Comparison of ENCODE assay signal across 8 mouse cellular contexts in the genomic region with DNA sequence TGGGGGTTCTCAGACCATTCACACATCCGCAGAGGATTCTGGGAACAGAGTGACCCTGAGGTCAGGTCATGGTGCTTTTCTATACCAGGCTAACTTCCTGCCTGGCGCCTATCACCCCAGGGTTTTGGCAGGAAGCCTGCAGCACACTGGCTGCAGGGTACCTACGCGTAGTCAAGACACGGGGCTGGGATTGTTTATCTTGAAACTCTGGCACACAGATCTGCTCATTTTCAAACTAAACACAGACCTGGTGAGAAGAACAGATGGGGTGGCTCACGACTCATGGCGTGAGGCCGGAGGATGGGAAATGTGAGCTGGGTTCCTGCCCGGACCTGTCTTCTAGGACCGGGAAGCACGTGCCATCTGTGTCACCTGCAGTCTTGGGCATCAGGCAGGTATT. TPM values are rescaled to one million over a fixed set of nuclear protein-coding genes. Genes with fewer than 3 reads are reported as not detected.
A peak's percentile ranks its signal among the peaks of the same experiment; 100 is the strongest.
DNase-seq lines count a peak whose midpoint lies in the region; ATAC-seq lines count a peak whose summit lies in the region.

No protein-coding gene starts in this region.

- no peak overlapping the region for H3K4me2 ChIP-seq in embryonic facial prominence, embryonic 15.5 days (replicated peaks)
- H3K4me2 ChIP-seq in hindbrain, embryonic 13.5 days: no peak overlapping the region
- H3K4me2 ChIP-seq in stomach, embryonic 14.5 days (replicated peaks; ENCODE audit: low read depth, low read length): no peak overlapping the region

- H3K9me3 ChIP-seq in embryonic facial prominence, embryonic 15.5 days (replicated peaks): no peaks in the 10 kb centered on the region
- H3K9me3 ChIP-seq in hindbrain, embryonic 13.5 days: no peaks in the 10 kb centered on the region
- no peaks in the 10 kb centered on the region for H3K9me3 ChIP-seq in stomach, embryonic 14.5 days (ENCODE audit: control insufficient read depth, low read depth, low read length)

- no peak for ATAC-seq in embryonic facial prominence, embryonic 15.5 days (ENCODE audit: insufficient number of reproducible peaks, low FRiP score, low TSS enrichment, low read depth)
- ATAC-seq in hindbrain, embryonic 13.5 days (ENCODE audit: low FRiP score): peak; percentile 11; the same call in 1 of the 2 replicates
- peak; percentile 31; the same call in 1 of the 2 replicates for ATAC-seq in stomach, embryonic 14.5 days (ENCODE audit: insufficient number of reproducible peaks, insufficient read depth, low FRiP score, low read depth)

- H3K4me3 ChIP-seq in embryonic facial prominence, embryonic 15.5 days (replicated peaks): no peak overlapping the region
- H3K4me3 ChIP-seq in hindbrain, embryonic 13.5 days: no peak overlapping the region
- H3K4me3 ChIP-seq in stomach, embryonic 14.5 days (ENCODE audit: low read depth, low read length): no peak overlapping the region

- WGBS in embryonic facial prominence, embryonic 15.5 days: 18% methylated on average over 11 of the region's 11 CpGs
- 50% methylated on average over 11 of the region's 11 CpGs for WGBS in hindbrain, embryonic 13.5 days
- 15% methylated on average over 11 of the region's 11 CpGs for WGBS in stomach, embryonic 14.5 days

- H3K9ac ChIP-seq in embryonic facial prominence, embryonic 15.5 days: no peak overlapping the region
- no peak overlapping the region for H3K9ac ChIP-seq in hindbrain, embryonic 13.5 days
- no peak overlapping the region for H3K9ac ChIP-seq in stomach, embryonic 14.5 days (replicated peaks; ENCODE audit: low read depth, low read length)

- peaks cover 43% of the 10 kb centered on the region for H3K4me1 ChIP-seq in embryonic facial prominence, embryonic 15.5 days
- H3K4me1 ChIP-seq in hindbrain, embryonic 13.5 days (replicated peaks): peaks cover 40% of the 10 kb centered on the region
- H3K4me1 ChIP-seq in stomach, embryonic 14.5 days (ENCODE audit: control insufficient read depth, insufficient read depth, low read length): peaks cover 25% of the 10 kb centered on the region

- peak; percentile 25 for DNase-seq in adrenal gland, postnatal 25 days
- no peak for DNase-seq in adrenal gland, adult 8-10 months
- peak; percentile 55 for DNase-seq in adipocyte (ENCODE audit: low spot score)
- DNase-seq in lung, postnatal 10 days: peak; percentile 84
- DNase-seq in adrenal gland, adult 18-20 months (ENCODE audit: low spot score in 2 of 2): no peak

- no peaks in the 10 kb centered on the region for H3K27me3 ChIP-seq in embryonic facial prominence, embryonic 15.5 days
- H3K27me3 ChIP-seq in hindbrain, embryonic 13.5 days: no peaks in the 10 kb centered on the region
- no peaks in the 10 kb centered on the region for H3K27me3 ChIP-seq in stomach, embryonic 14.5 days (ENCODE audit: control insufficient read depth, insufficient read depth, low read length)

- H3K36me3 ChIP-seq in embryonic facial prominence, embryonic 15.5 days: 0 out of 2 replicates have a peak, but pooled peaks cover 8% of the 10 kb centered on the region
- H3K36me3 ChIP-seq in hindbrain, embryonic 13.5 days: peaks cover 7% of the 10 kb centered on the region
- H3K36me3 ChIP-seq in stomach, embryonic 14.5 days (ENCODE audit: control insufficient read depth, insufficient read depth, low read length): no peaks in the 10 kb centered on the region

- peak overlapping the region; percentile 71 for H3K27ac ChIP-seq in embryonic facial prominence, embryonic 15.5 days (replicated peaks)
- peak overlapping the region; percentile 78 for H3K27ac ChIP-seq in hindbrain, embryonic 13.5 days
- H3K27ac ChIP-seq in stomach, embryonic 14.5 days (ENCODE audit: low read length): peak overlapping the region; percentile 71

RNA-seq across cellular contexts. Expression of gene Rasa3, which starts 52.5 kb away (rescaled TPM):
- total RNA-seq in adrenal gland, postnatal 25 days (2021): 39.2 and 63.9 TPM in 2 replicates
- 10 to 100 TPM; 27.8 to 46.6 (median 33.1) TPM for total RNA-seq in adrenal gland, adult 8-10 months (2022)
- 36.0 and 37.4 TPM in 2 replicates for polyA plus RNA-seq in embryonic facial prominence, embryonic 15.5 days (2015; fragmentation: Nextera tagmentation; extraction: Ambion mirVana)
- 28.7 and 30.9 TPM in 2 replicates for polyA plus RNA-seq in hindbrain, embryonic 13.5 days (2015; fragmentation: Nextera tagmentation; extraction: Ambion mirVana)
- polyA plus RNA-seq in stomach, embryonic 14.5 days (2014; fragmentation: Nextera tagmentation; extraction: Ambion mirVana): 23.0 and 27.7 TPM in 2 replicates
- total RNA-seq in adrenal gland, adult 18-20 months (2021): 10 to 100 TPM; 19.1 to 30.6 TPM

Comparison
In these comparisons a context has a peak if more than half of its experiments do, and no peak if none do; other contexts are left out.
1. DNase-seq: peak in adrenal gland, postnatal 25 days (single experiment), adipocyte (single experiment) and lung, postnatal 10 days (single experiment); none in adrenal gland, adult 8-10 months (single experiment) and adrenal gland, adult 18-20 months (0 of 2).
2. Peak in every context shown above with its lines, with median percentiles within 50 percentile points of each other: H3K27ac ChIP-seq.